Mouse (Mus musculus) embryo, embryonic 10 days (tissue): ENCODE data around the gene Prima1.

Experiments used
- DNase-seq: peaks from one replicate; pipeline ENCODE4 v3.0.0-alpha.2; 2015; ENCODE audit warnings: low spot score

Gene Prima1

DNA sequence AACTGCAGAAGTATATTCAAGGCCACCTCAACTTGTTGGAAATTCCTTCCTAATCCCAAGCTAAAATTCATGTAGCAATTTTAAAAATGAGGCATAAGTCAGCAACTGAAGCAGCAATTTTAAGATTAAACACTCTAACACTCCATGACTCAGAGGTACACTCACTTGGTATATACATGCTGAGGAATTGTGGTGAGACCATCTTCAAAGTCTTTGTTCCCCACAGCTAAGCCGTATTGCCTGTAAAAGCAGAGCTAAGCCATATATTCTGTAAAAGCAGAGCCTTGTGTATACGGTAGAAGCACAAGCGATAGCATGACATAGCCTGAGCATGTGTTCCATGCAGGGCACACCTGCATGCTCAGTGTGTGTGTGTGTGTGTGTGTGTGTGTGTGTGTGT lies 86.5 kb downstream of the Prima1 start:
- DNase-seq: peak; percentile 51

DNA sequence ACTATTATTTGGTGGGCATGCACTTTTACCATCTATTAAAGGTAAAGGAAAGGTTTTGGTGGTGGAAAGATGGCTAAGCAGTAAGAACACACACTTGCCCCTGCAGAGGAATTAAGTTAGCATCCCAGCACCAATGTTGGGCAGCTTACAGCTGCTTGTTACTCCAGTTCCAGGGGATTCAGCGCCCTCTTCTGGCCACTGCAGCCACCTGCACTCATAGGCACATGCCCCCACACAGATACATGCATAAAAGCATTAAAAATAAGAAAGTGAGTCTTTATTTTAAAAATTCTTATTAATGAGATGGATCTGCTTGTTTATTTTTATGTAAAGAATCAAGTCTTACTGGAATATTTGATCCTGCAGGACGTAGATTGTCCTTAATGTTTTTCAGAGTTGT lies 87.0 kb downstream of the Prima1 start:
- no peak for DNase-seq

DNA sequence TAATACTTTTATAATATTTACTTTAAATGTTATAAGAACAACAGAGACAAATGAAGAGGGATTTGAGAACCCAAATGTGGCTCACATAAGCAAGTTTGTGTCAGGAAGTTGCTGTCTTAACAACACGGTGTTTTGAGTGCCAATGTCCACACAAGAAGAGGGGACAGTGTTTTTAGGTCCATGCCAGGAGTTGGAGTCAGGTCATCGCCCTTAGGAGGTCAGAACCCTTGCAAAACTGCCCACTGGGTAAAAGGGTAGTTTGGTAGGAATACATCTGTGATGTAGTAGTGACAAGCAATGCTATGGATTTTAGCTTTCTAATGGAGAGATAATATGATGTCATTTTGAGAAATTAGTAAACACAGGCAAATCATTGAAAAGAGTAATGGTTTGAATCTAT lies 91.7 kb downstream of the Prima1 start:
- DNase-seq: no peak
